Mouse (Mus musculus) induced T-regulatory cell, adult 2 months (primary cell): ENCODE measurements around the gene Taf5.

Experiments
- DNase-seq: peaks from one replicate; pipeline ENCODE4 v3.0.0-alpha.2; 2012; ENCODE audit warnings: low read depth

Gene Taf5

GRCm38 (mm10) chr19:47067096-47067882 lies at the start of gene Taf5:
Gene Taf5 (plus strand): TSS chr19:47067746.
- peak; percentile 99 for DNase-seq

- DNase-seq = no peak
Measured at GRCm38 (mm10) chr19:47017831-47018230, 49.7 kb upstream of the Taf5 start.

- DNase-seq = no peak
Measured at GRCm38 (mm10) chr19:47018330-47018729, 49.2 kb upstream of the Taf5 start.

- no peak for DNase-seq
Measured at GRCm38 (mm10) chr19:47019326-47019725, 48.2 kb upstream of the Taf5 start.

GRCm38 (mm10) chr19:47022709-47023108 lies 44.8 kb upstream of the Taf5 start:
- no peak for DNase-seq

GRCm38 (mm10) chr19:47023546-47023945 lies 44.0 kb upstream of the Taf5 start:
- DNase-seq = no peak

GRCm38 (mm10) chr19:47024954-47025353 lies 42.6 kb upstream of the Taf5 start:
- DNase-seq = no peak

GRCm38 (mm10) chr19:47026513-47026912 lies 41.0 kb upstream of the Taf5 start:
- DNase-seq = no peak

GRCm38 (mm10) chr19:47029796-47030195 lies 37.8 kb upstream of the Taf5 start:
- no peak for DNase-seq

GRCm38 (mm10) chr19:47031770-47032169 lies 35.8 kb upstream of the Taf5 start:
- no peak for DNase-seq

- DNase-seq = no peak
Measured at GRCm38 (mm10) chr19:47034916-47035315, 32.6 kb upstream of the Taf5 start.

GRCm38 (mm10) chr19:47036596-47036995 lies 30.9 kb upstream of the Taf5 start:
- no peak for DNase-seq

- no peak for DNase-seq
Measured at GRCm38 (mm10) chr19:47040720-47041473, 26.6 kb upstream of the Taf5 start.

GRCm38 (mm10) chr19:47043608-47044007 lies 23.9 kb upstream of the Taf5 start:
- peak; percentile 55 for DNase-seq

GRCm38 (mm10) chr19:47046343-47046742 lies 21.2 kb upstream of the Taf5 start:
- peak; percentile 37 for DNase-seq

GRCm38 (mm10) chr19:47047236-47047833 lies 20.2 kb upstream of the Taf5 start:
- DNase-seq = no peak

GRCm38 (mm10) chr19:47049061-47049460 lies 18.5 kb upstream of the Taf5 start:
- no peak for DNase-seq

- DNase-seq = no peak
Measured at GRCm38 (mm10) chr19:47049840-47050239, 17.7 kb upstream of the Taf5 start.

GRCm38 (mm10) chr19:47050271-47051032 lies 17.1 kb upstream of the Taf5 start, which contains the start of gene Pcgf6:
Gene Pcgf6 (minus strand): TSS chr19:47050906.
- DNase-seq = peak; percentile 92

- DNase-seq = no peak
Measured at GRCm38 (mm10) chr19:47052927-47053326, 14.6 kb upstream of the Taf5 start.

GRCm38 (mm10) chr19:47053471-47053870 lies 14.1 kb upstream of the Taf5 start:
- no peak for DNase-seq

- no peak for DNase-seq
Measured at GRCm38 (mm10) chr19:47057684-47058083, 9.9 kb upstream of the Taf5 start.
